Mouse (Mus musculus) liver, adult 2 months (tissue): Measurements from ENCODE around the gene Tex14. TPM values are rescaled to one million over a fixed set of nuclear protein-coding genes. Genes with fewer than 3 reads are reported as not detected.

ENCODE experiments used
- DNase-seq: peaks from one replicate; pipeline ENCODE4 v3.0.0-alpha.2; 2011; ENCODE audit warnings: low read depth, low spot score; ENCODE audit errors: extremely low read depth
- H3K27ac ChIP-seq: fragments of 200-500 bp; replicated peaks from 2 replicates; pipeline ENCODE4 v1.5.1; 2012; ENCODE audit warnings: low read depth, mild to moderate bottlenecking, control low read depth, inconsistent platforms, low read length; ENCODE audit not compliant: insufficient read depth
- H3K27me3 ChIP-seq: fragments of 200-500 bp; 2 replicates; pipeline ENCODE4 v1.6.1; 2012; ENCODE audit warnings: mild to moderate bottlenecking, moderate library complexity, low read length, inconsistent platforms; ENCODE audit not compliant: control insufficient read depth, insufficient read depth
- H3K36me3 ChIP-seq: fragments of 200-500 bp; 2 replicates; pipeline ENCODE4 v1.6.1; 2012; ENCODE audit warnings: low read length, inconsistent platforms; ENCODE audit not compliant: control insufficient read depth, insufficient read depth
- H3K4me1 ChIP-seq: fragments of 200-500 bp; 2 replicates; pipeline ENCODE4 v1.6.1; 2011; ENCODE audit warnings: low read length; ENCODE audit not compliant: control insufficient read depth, insufficient read depth
- H3K4me3 ChIP-seq: fragments of 200-500 bp; 2 replicates; pipeline ENCODE4 v1.5.1; 2011; ENCODE audit warnings: low read depth, mild to moderate bottlenecking, control low read depth, low read length, moderate library complexity; ENCODE audit not compliant: insufficient read depth
- H3K79me2 ChIP-seq: fragments of 200-500 bp; 2 replicates; pipeline ENCODE4 v1.6.1; 2012; ENCODE audit warnings: inconsistent platforms, mild to moderate bottlenecking, low read length, moderate library complexity; ENCODE audit not compliant: control insufficient read depth, insufficient read depth
- H3K9ac ChIP-seq: fragments of 200-500 bp; 2 replicates; pipeline ENCODE4 v1.6.1; 2012; ENCODE audit warnings: low read depth, mild to moderate bottlenecking, control low read depth, inconsistent platforms, low read length
- CTCF ChIP-seq: fragments of 200-500 bp; IDR thresholded peaks from 2 replicates; pipeline ENCODE4 v1.5.1; 2011; ENCODE audit warnings: low read depth, low read length, control low read depth
- POLR2A ChIP-seq: fragments of 200-500 bp; IDR thresholded peaks from 2 replicates; pipeline ENCODE4 v1.6.1; 2011; ENCODE audit warnings: low read length, control low read depth; ENCODE audit not compliant: insufficient read depth; ENCODE audit errors: extremely low read depth
- WGBS: fragments of 180-500 bp; shearing (Covaris S2); methylation state at CpG from one replicate; pipeline ENCODE4 v1.1.7; 2018; 5-methylcytosine and 5-hydroxymethylcytosine counted together
- polyA plus RNA-seq: library from polyadenylated mRNA; depleted of rRNA; stranded (reverse); fragments of >200 nt; gene quantifications from 2 replicates; pipeline ENCODE4 v1.2.3, GENCODE M21; 2012
- total RNA-seq: library from RNA; depleted of rRNA; stranded (reverse); fragments of >200 nt; gene quantifications from 2 replicates; pipeline ENCODE4 v1.2.3, GENCODE M21; 2014

Tex14 gene
- total and polyA plus RNA-seq, 2 experiments = 0.02 to 0.28 TPM

DNA sequence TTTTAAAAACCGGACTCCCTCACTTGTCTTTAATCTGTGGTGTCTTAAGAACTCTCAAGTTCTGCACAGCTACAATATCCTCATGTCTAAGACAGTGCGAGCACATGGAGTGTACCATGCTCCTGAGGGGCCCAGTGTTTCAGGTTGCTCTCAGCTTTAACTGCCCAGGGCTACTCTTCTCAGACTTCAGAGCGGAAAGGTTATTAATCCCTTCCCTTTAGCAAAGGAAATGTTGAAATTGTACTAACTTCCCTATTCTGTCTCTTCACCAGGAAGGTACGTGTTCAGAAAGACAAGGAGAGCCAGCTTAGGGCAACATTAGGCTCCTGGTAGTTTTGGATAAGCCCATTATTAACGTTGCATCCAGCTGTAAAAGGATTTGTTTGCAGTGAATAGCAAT, 118.6 kb downstream of the Tex14 start:
- Histone ChIP-seq H3K27me3 (no peaks in the 10 kb centered on the region), H3K27ac (no peak overlapping the region), H3K9ac (no peak overlapping the region), H3K4me1 (0 out of 2 replicates have a peak, but pooled peaks cover 1% of the 10 kb centered on the region), H3K36me3 (no peaks in the 10 kb centered on the region), H3K79me2 (no peaks in the 10 kb centered on the region), H3K4me3 (no peak overlapping the region)
- no peak for DNase-seq
- TF ChIP-seq POLR2A (no peak), CTCF (no peak)
- 84% methylated on average over 5 of the region's 5 CpGs for WGBS

DNA sequence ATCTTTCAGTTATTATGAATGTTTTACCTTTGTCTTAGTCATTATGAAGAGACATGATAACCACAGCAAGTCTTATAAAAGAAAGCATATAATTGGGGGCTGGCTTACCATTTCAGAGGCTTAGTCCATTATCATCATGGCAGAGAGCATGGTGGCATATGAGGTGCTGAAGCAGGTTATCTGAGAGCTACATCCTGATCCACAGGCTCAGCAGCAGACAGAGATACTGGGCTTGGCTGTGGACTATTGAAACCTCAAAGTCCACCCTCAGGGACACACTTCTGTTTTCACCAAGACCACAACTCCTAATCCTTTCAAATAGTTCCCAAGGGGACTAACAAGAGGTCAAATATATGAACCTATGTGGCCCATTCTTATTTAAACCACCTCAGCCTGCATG, 119.1 kb downstream of the Tex14 start:
- TF ChIP-seq CTCF (no peak), POLR2A (no peak)
- Histone ChIP-seq H3K9ac (no peak overlapping the region), H3K79me2 (no peaks in the 10 kb centered on the region), H3K4me3 (no peak overlapping the region), H3K36me3 (no peaks in the 10 kb centered on the region), H3K27ac (no peak overlapping the region), H3K4me1 (0 out of 2 replicates have a peak, but pooled peaks cover 1% of the 10 kb centered on the region), H3K27me3 (no peaks in the 10 kb centered on the region)
- DNase-seq = no peak

DNA sequence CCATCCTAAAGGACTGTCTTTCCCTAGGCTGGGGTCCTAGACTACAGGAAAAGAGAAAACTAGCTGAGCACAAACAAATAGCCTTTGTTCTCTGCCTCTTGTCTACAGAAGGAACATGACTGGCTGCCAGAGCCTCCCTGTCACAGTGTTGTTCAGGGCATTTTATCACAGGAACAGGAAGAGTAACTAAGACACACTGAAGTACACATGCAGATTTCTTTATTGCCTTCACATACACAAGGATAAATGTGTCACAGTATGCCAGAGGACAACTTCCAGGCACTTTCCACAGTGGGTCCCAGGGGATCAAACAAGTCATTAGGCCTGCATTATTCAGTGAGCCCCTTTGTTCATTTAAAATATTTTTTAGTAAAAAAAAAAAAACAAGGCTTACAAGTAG, 119.9 kb downstream of the Tex14 start:
- Histone ChIP-seq H3K27ac (no peak overlapping the region), H3K4me1 (0 out of 2 replicates have a peak, but pooled peaks cover 1% of the 10 kb centered on the region), H3K36me3 (no peaks in the 10 kb centered on the region), H3K9ac (no peak overlapping the region), H3K4me3 (no peak overlapping the region), H3K79me2 (no peaks in the 10 kb centered on the region), H3K27me3 (no peaks in the 10 kb centered on the region)
- no peak for TF ChIP-seq POLR2A
- no peak for TF ChIP-seq CTCF
- no peak for DNase-seq

DNA sequence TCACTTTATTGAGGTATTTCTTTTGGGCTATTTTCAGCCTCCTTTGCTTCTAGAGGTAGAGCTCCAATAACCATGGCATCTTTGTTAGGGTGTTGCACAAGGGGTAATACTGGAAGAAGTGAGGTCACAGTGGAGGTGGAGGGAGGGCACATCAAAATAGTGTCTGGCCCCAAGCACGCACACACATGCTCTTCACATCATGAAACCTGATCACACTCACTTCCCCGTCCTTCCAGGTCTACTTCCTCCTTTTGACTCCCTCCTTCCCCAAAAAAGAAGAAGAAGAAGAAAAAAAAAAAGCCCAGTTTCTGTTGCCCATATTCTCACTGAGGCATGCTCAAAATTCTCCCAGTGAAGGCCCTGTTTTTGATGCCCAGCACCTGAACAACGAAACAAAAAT, 122.5 kb downstream of the Tex14 start:
- Histone ChIP-seq H3K79me2 (no peaks in the 10 kb centered on the region), H3K4me3 (no peak overlapping the region), H3K27me3 (no peaks in the 10 kb centered on the region), H3K9ac (no peak overlapping the region), H3K27ac (no peak overlapping the region), H3K4me1 (0 out of 2 replicates have a peak, but pooled peaks cover 1% of the 10 kb centered on the region), H3K36me3 (no peaks in the 10 kb centered on the region)
- TF ChIP-seq CTCF (no peak), POLR2A (no peak)
- 84% methylated on average over 3 of the region's 3 CpGs for WGBS
- DNase-seq = no peak

DNA sequence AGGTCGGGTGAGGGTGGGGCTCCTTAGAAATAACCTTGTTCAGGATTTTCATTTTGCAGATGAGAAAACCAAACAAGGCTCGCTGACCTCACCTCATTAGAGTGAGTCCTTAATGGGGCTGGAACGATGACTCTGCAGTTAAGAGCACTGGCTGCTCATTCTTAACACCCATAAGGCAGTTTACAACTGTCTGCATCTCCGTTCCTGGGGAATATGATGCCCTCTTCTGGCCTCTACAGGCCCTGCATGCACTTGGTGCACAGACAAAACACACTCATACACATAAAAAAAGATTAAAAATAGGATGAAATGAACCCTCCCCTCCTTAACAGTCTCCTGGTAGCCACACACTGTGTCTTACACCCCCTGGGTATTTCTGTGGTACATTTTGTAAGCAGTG, 123.1 kb downstream of the Tex14 start:
- H3K4me3 ChIP-seq = no peak overlapping the region
- H3K4me1 ChIP-seq = 0 out of 2 replicates have a peak, but pooled peaks cover 1% of the 10 kb centered on the region
- DNase-seq = no peak
- no peaks in the 10 kb centered on the region for H3K27me3 ChIP-seq
- no peak for TF ChIP-seq POLR2A
- 0 out of 2 replicates have a peak, but pooled peaks have one; percentile 4 for TF ChIP-seq CTCF
- WGBS = 77% methylated on average over 4 of the region's 4 CpGs
- no peak overlapping the region for H3K9ac ChIP-seq
- H3K36me3 ChIP-seq = no peaks in the 10 kb centered on the region
- H3K79me2 ChIP-seq = no peaks in the 10 kb centered on the region
- H3K27ac ChIP-seq = no peak overlapping the region

DNA sequence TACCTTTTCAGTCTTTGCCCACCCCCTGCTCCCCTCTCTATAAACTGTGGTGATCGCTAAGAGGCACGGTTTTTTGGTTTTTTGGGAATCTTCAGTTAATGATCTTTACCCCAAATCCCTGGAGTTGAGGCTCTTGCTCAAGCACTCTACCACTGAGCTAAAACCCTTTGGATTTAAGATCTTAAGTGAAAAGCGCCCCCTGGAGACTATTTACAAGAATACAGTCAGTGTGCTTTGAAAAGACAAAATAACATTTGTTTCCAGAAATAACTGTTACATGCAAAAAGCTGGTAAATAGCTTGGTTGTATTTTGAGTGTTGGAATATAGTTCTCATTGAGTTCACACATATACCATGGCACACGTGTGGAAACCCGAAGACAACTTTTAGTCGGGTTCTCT, 126.8 kb downstream of the Tex14 start:
- peak; percentile 20; the same call in 1 of the 2 replicates for TF ChIP-seq CTCF
- TF ChIP-seq POLR2A = no peak
- Histone ChIP-seq H3K27me3 (no peaks in the 10 kb centered on the region), H3K9ac (no peak overlapping the region), H3K4me3 (no peak overlapping the region), H3K4me1 (no peaks in the 10 kb centered on the region), H3K27ac (no peak overlapping the region), H3K36me3 (no peaks in the 10 kb centered on the region), H3K79me2 (no peaks in the 10 kb centered on the region)
- DNase-seq = peak; percentile 19
- WGBS = 61% methylated on average over 6 of the region's 6 CpGs
